Mouse (Mus musculus): ENCODE data around the gene Pcdh15.

DNA sequence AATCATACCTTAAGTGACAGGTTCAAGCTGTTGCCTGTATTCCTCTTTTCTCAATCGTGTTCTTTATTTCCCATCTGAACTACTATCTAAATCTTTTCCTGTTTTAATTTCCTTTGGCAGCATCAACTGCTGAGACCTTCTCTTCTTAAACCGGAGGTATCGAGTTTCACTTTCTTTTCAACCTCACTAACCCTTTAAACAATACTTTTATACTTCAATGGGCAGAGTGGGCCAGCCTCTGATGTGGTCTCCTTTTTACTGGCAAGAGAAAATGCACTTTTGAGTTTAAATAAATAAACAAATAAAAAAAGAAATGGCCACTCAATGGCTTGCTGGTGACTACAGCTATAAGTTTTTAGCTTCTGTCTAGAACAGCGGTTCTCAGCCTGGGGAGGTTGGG lies 1537.9 kb downstream of the Pcdh15 start:
- TF ChIP-seq CTCF (IDR thresholded peaks at IDR 0.05; ENCODE audit: low read depth), result no peak
- no peak for TF ChIP-seq EP300 (IDR thresholded peaks at IDR 0.05; ENCODE audit: low read depth)
